Comparison of ENCODE assay signal across 27 mouse cellular contexts in genomic region chr9:45030341-45030740, GRCm38 (mm10). TPM values are rescaled to one million over a fixed set of nuclear protein-coding genes. Genes with fewer than 3 reads are reported as not detected.
"Had no signal": no experiment of that assay in that cellular context is flagged by ENCODE, and none has a peak within 500 bp of the region (broad histone marks: within the 10 kb centered on the region; RNA-seq: fewer than 3 reads in every experiment).

No protein-coding gene starts in this region.

- H3K4me3 ChIP-seq: kidney, embryonic 15.5 days; limb, embryonic 12.5 days; limb, embryonic 15.5 days; liver, embryonic 13.5 days; stomach, embryonic 15.5 days had no signal

- H3K4me2 ChIP-seq: kidney, embryonic 15.5 days; limb, embryonic 12.5 days; limb, embryonic 15.5 days; liver, embryonic 13.5 days; midbrain, embryonic 11.5 days; stomach, embryonic 15.5 days had no signal

- H3K9me3 ChIP-seq: kidney, embryonic 15.5 days; limb, embryonic 12.5 days; limb, embryonic 15.5 days; liver, embryonic 13.5 days; stomach, embryonic 15.5 days had no signal

- H3K27ac ChIP-seq: kidney, embryonic 15.5 days; limb, embryonic 12.5 days; limb, embryonic 15.5 days; liver, embryonic 13.5 days; stomach, embryonic 15.5 days had no signal

- H3K4me1 ChIP-seq: kidney, embryonic 15.5 days; limb, embryonic 12.5 days; liver, embryonic 13.5 days; stomach, embryonic 15.5 days had no signal

- DNase-seq: kidney, adult 11 months; kidney, adult 8-10 months; kidney, postnatal 10 days; kidney, postnatal 36 days; left cerebral cortex, postnatal 4 days; liver, embryonic 13.5 days; lung, adult 2 months; lung, postnatal 14 days; midbrain, embryonic 14.5 days; right cerebral cortex, adult 18-20 months; right cerebral cortex, postnatal 25 days; thymus, postnatal 25 days had no signal

- H3K9ac ChIP-seq: kidney, embryonic 15.5 days; limb, embryonic 12.5 days; limb, embryonic 15.5 days; liver, embryonic 13.5 days; stomach, embryonic 15.5 days had no signal

- H3K36me3 ChIP-seq: kidney, embryonic 15.5 days; limb, embryonic 12.5 days; limb, embryonic 15.5 days; liver, embryonic 13.5 days; stomach, embryonic 15.5 days had no signal

- H3K27me3 ChIP-seq: limb, embryonic 15.5 days had no signal

RNA-seq across cellular contexts. Expression of gene Mpzl2, which starts 9.3 kb away (rescaled TPM):
- total RNA-seq: megakaryocyte progenitor cell, adult 5-6 weeks; megakaryocyte-erythroid progenitor cell, adult 5-6 weeks had no signal
- polyA plus RNA-seq: neural tube, embryonic 14.5 days had no signal

RNA-seq across cellular contexts. Expression of gene Cd3e, which starts 20.9 kb away (rescaled TPM):
- total RNA-seq: layer of hippocampus, postnatal 10 days; left cerebral cortex, postnatal 14 days; left cerebral cortex, postnatal 4 days; megakaryocyte progenitor cell, adult 5-6 weeks; midbrain, postnatal 0 days had no signal
- polyA plus RNA-seq: kidney, embryonic 15.5 days; liver, embryonic 13.5 days; liver, embryonic 16.5 days; midbrain, embryonic 11.5 days; midbrain, embryonic 14.5 days; neural tube, embryonic 11.5 days had no signal

RNA-seq across cellular contexts. Expression of gene Mpzl3, which starts 24.6 kb away (rescaled TPM):
- total RNA-seq: megakaryocyte-erythroid progenitor cell, adult 5-6 weeks had no signal

RNA-seq across cellular contexts. Expression of gene Jaml, which starts 48.6 kb away (rescaled TPM):
- total RNA-seq: layer of hippocampus, postnatal 10 days; midbrain, postnatal 0 days had no signal
- polyA plus RNA-seq: neural tube, embryonic 14.5 days had no signal

RNA-seq across cellular contexts. Expression of gene Cd3d, which starts 48.8 kb away (rescaled TPM):
- total RNA-seq: layer of hippocampus, adult 8-10 months; layer of hippocampus, postnatal 10 days; left cerebral cortex, adult 8-10 months; left cerebral cortex, postnatal 14 days; left cerebral cortex, postnatal 4 days; midbrain, postnatal 0 days had no signal
- polyA plus RNA-seq: kidney, embryonic 15.5 days; limb, embryonic 12.5 days; liver, embryonic 13.5 days; midbrain, embryonic 11.5 days; midbrain, embryonic 14.5 days; midbrain, postnatal 0 days; neural tube, embryonic 11.5 days; neural tube, embryonic 14.5 days had no signal
